Mouse (Mus musculus) lung, postnatal 0 days (tissue): ENCODE measurements at regions not wholly inside any gene's neighbourhood (a gene's known extent, or its start where the extent isn't known, plus 50 kb on each side); places are given as distances from the start of the nearest gene placed in this dataset.

Source experiments
- CTCF ChIP-seq: IDR thresholded peaks from 2 replicates; pipeline ENCODE4 v1.5.1; 2016; ENCODE audit warnings: antibody characterized with exemption, mild to moderate bottlenecking
- EP300 ChIP-seq: IDR thresholded peaks from 2 replicates; pipeline ENCODE4 v1.6.1; 2016; ENCODE audit warnings: antibody characterized with exemption, mild to moderate bottlenecking, control low read depth

DNA sequence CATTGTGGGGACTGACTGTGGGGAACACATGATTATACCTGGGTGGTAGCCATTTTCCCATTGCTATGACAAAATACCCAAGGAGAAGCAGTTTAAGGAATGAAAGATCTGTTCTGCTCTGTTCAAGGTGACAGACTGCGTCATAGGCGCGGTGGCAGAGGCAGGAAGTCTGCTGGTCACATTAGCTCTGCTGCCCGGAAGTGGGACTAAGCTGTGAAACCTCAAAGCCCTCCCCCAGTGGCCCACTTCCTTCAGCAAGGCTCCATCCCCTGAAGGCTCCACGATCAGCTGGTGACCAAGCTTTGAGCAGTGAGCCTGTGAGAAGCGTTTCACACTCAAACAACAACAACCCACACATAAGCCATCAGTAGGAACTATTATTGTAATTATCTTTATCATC, 221.8 kb downstream of the Prex1 start:
- TF ChIP-seq EP300 = no peak
- TF ChIP-seq CTCF = no peak
